Mouse (Mus musculus) layer of hippocampus, postnatal 36 days (tissue): ENCODE measurements around the gene Cog5. TPM values are rescaled to one million over a fixed set of nuclear protein-coding genes. Genes with fewer than 3 reads are reported as not detected.
A peak's percentile ranks its signal among the peaks of the same experiment; 100 is the strongest.

Experiments used
- DNase-seq, 2 experiments: peaks; one replicate each; pipeline ENCODE4 v3.0.0; 2022
- total RNA-seq, 2 experiments: library from RNA; stranded (reverse); gene quantifications; 2 replicates each; pipeline ENCODE4 v1.2.3; 2021

Gene Cog5
- total RNA-seq, 2 experiments from 2014 or later = 60.4 to 62.2 TPM

DNA sequence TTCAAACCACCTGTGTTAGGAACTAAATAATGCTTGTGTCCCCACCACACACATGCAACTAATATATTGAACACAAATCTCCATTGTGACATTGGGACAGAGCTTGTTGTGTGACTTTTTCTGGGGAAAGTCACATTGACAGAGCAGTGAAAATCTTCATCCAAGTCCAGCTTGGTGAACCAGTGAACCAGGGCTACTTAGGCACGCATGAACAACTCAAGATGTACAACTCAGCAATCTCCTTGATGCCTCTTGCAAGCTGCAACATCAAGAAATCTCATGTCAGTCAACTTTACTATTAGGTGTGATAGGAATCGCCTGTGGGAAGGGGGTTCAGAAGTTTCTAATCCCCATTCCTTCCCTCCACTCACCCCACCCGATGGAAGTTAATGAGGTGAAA, 169.0 kb downstream of the Cog5 start:
- no peak for DNase-seq

- DNase-seq = no peak
These were observed 170.2 kb downstream of the Cog5 start for GRCm38 (mm10) chr12:31824831-31825230.

- peak in 1 of 2 experiments; percentile 28 for DNase-seq
These were observed 171.2 kb downstream of the Cog5 start for GRCm38 (mm10) chr12:31825821-31826220.

DNA sequence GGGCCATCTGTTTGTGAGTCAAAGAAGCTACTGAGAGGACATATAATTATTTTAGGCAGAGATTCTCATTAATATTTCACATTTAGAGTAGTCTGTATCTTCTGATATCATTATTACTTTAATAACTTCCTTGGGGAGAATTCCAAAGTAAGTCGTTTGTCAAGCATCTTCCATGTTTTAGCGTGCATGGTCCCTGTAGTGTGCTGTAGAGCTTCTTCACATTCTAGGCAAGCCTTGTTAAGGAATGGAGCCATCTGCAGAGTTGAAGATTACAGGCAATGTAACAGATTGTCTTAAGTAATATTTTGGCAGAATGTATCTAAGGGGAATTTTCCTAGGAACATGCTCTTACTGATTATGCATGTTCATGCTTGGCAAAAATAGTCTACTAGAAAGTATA, 171.8 kb downstream of the Cog5 start:
- DNase-seq = no peak

- DNase-seq = no peak
These were observed 180.8 kb downstream of the Cog5 start for GRCm38 (mm10) chr12:31835480-31835879.

- DNase-seq = no peak
These were observed 181.5 kb downstream of the Cog5 start for GRCm38 (mm10) chr12:31836211-31836610.

DNA sequence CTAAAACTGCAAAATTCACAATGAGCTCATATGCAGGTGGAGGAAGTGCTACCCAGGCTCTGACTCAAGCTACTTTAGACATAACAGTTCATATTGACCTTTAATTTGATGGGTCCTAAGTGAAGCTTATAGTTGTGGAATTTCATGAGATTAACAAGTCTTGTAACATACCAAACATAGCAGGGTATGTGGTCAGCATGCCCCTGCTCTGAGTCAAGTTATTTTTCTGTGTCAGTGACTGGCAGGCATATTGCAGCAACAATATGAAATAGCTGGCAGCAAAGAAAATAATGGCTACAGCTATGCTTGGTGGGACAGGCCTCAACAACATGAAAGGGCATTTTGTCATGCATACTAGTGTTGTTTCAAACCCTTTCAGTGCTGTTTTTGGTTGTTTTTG, 183.9 kb downstream of the Cog5 start:
- no peak for DNase-seq

DNA sequence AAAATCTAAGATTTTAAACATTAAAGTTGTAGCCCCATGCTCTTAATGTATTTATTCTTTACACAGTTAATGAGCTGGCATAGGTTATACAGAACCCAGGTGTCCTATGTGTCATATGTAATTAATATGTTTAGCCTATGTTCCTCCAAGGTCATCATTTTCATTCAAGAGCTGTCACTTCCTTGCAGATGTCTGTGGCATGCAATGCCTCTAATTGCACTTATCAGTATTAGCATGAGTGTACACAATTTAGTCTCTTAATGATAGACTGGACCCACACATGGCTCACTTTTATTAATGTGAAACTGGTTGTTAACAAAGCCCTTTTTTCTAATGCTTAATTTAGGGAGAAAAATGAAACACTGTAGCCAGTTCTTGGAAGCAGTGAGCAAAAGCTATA, 184.6 kb downstream of the Cog5 start:
- no peak for DNase-seq

GRCm38 (mm10) chr12:31846077-31846476, 191.4 kb downstream of the Cog5 start:
- no peak for DNase-seq

- peak; percentile 58 to 65 for DNase-seq
These were observed 194.2 kb downstream of the Cog5 start for GRCm38 (mm10) chr12:31848630-31849415.

GRCm38 (mm10) chr12:31849601-31850000, 194.9 kb downstream of the Cog5 start:
- DNase-seq = no peak

DNA sequence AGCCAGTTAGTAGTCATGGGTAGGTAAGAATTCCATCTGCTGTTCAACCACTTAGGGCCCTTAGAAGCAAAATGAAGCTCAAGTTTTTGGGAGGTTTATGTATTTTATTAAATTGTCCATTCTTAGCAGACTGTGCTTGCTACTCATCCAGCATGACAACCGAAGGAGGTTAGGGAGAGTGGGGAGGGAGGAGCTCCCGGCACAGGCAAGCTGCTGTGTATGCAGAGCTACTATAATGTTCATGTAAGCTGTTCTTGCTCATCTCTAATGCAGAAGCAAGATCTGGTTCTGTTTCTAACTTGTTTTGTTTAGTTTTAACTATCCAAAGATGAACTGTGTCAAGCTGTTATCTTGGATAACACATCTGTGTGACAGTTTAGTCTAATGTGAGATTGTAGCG, 199.4 kb downstream of the Cog5 start:
- DNase-seq = no peak

- no peak for DNase-seq
These were observed 200.1 kb downstream of the Cog5 start for GRCm38 (mm10) chr12:31854817-31855216.

DNA sequence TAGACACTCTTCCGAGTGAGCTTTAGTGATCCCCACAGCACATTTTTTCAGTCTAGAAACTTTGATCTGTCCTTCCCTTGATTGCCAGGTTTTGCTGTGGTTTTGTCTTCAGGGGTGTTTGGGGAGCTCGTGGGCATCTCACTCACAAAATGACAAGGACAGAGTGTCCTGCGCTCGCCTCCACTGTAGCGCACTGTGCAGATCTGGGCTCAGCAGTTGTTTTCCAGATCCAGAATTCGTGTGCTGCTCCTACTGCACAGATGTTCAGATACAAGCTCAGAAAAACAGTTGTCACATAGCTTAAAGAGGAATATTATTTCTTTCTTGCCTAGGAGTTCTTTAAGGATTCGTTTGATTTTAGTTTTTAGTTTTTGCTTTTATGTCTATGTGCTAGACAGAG, 203.1 kb downstream of the Cog5 start:
- DNase-seq = no peak

- no peak for DNase-seq
These were observed 208.2 kb downstream of the Cog5 start for GRCm38 (mm10) chr12:31862668-31863538.

DNA sequence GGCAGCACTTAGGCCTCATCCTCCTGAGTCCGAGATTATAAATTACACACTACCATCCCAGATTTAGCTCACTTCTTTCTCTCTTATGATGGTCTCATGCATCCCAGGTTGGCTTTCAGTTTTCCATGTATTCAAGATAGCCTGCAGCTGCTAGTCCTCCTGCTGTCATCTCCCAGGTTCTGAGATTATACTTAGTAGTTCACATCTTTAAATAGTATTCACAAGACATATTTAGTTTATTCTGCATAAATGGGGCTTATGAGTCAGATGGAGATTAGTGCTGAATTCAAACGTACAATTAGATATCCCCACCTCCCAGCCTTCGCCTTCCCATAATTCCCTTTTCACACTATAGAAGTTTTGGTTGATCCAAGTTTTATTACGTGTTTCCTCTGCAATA, 222.1 kb downstream of the Cog5 start:
- no peak for DNase-seq

DNA sequence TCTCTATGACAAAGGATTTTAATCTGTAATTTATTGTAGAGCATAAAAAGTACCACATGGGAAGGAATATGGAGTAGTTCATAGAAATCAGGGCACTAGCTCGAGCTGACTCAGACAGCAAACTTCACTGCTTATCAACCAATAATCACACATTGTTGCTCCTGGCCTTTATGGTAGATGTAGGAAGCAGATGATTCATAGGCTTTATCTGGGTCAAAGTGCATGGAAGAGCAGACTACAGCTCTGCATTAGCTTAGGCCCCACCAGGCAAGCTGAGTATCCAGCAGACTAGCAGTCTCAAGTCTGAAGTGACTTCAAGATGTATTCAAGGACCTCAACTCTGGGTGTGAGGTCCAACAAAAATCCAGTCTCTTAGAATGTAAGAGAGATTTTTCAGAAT, 228.1 kb downstream of the Cog5 start:
- DNase-seq = no peak

DNA sequence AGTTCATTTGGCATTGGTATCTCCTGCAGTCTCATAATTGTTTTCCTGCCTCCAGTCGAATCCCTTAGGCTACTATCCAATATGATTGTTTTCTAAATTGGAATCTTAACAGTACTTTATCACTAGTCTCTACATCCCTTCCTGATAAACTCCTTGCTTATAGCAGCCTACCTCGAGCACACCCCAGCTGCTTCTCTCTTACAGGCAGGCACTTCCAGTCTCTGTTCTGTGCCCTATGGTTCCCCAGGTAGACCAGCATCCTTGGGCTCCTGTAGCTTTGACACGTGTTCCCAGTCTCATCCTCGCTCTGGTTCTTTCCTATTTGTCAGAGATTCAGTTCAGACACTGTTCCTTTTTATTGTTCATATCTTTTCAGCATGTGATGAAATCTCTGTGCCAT, 229.7 kb downstream of the Cog5 start:
- DNase-seq = no peak

DNA sequence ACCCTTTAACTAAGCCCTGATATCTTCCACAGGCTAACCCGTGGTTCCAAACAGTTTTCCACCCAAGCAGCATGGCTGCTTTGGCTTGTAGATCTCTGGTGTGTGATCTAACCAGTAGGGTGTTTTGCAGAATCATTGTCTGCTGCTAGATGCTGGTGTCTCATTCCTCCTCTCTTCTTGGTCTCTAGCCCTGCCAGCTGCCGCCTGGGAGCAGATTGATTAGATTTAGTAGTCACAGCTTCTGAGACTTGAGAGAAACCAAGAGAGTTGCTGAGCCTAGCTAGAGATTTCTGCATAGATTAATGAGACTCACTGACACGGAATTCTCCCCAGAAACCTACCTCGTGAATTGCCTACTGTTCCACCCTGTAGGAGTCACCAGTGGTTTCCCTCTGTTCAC, 230.4 kb downstream of the Cog5 start:
- DNase-seq = no peak

- no peak for DNase-seq
These were observed 231.4 kb downstream of the Cog5 start for GRCm38 (mm10) chr12:31885844-31886606.

DNA sequence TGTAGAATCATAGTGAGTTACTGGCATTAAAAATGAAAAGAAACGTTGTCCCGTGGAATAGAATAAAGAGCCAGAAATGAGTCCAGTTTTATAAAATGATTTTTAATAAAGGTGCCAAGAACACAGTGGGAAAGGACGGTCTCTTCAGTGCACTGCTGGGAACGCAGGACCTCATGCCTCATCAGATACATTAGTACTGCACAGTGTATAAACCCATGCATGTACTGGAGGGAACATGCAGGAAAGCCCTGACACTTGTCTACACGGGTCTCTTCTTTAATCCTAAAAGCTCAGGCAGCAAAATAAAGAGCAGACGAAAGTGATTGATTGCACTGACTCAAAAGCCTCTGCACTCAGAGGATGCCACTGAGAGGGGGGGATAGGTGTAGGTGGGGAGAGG, 236.0 kb downstream of the Cog5 start:
- no peak for DNase-seq

- no peak for DNase-seq
These were observed 237.4 kb downstream of the Cog5 start for GRCm38 (mm10) chr12:31892079-31892478.

DNA sequence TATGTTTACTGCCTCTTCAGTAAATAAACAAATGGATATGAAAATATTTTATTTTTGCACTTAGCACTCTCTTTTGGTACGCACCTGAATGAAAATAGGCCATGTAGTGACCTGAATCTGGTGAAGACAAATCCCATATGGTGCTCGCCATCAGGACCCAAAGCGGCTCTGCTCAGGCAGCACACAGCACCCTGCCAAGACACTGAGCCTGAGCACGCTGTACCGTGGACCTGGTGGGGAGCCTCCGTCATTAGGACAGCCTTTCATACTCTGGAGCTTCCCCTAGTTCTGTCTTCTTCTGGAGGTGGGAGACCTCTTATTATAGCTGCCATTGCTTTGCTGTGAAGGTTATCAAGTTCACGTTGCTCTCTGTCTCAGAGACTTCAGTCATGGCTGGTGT, 238.1 kb downstream of the Cog5 start:
- DNase-seq = no peak
